Mouse (Mus musculus) forebrain, embryonic 11.5 days (tissue): ENCODE data around the gene Arhgef18. TPM values are rescaled to one million over a fixed set of nuclear protein-coding genes. Genes with fewer than 3 reads are reported as not detected.

Experiments used
- ATAC-seq: fragments of 200-750 bp; cut with Nextera tagmentation; replicated peaks from 2 replicates; pipeline ENCODE4 v1.8.0; 2017; ENCODE audit warnings: moderate TSS enrichment; ENCODE audit not compliant: low FRiP score
- DNase-seq: peaks from one replicate; pipeline ENCODE4 v3.0.0-alpha.2; 2017; ENCODE audit warnings: low spot score
- H3K27ac ChIP-seq: fragments of 300-500 bp; sonication (generic); 2 replicates; pipeline ENCODE4 v1.5.1; 2014; ENCODE audit warnings: low read depth, low read length
- H3K27me3 ChIP-seq: fragments of 300-500 bp; sonication (generic); 2 replicates; pipeline ENCODE4 v1.6.1; 2014; ENCODE audit warnings: mild to moderate bottlenecking, low read length, mixed read lengths; ENCODE audit not compliant: control insufficient read depth, insufficient read depth
- H3K36me3 ChIP-seq: fragments of 300-500 bp; sonication (generic); 2 replicates; pipeline ENCODE4 v1.6.1; 2014; ENCODE audit warnings: mild to moderate bottlenecking, low read length, moderate library complexity, mixed read lengths; ENCODE audit not compliant: control insufficient read depth, insufficient read depth
- H3K4me1 ChIP-seq: fragments of 300-500 bp; sonication (generic); replicated peaks from 2 replicates; pipeline ENCODE4 v1.6.1; 2014; ENCODE audit warnings: low read length, mixed read lengths; ENCODE audit not compliant: control insufficient read depth, insufficient read depth
- H3K4me2 ChIP-seq: fragments of 300-500 bp; sonication (generic); 2 replicates; pipeline ENCODE4 v1.6.1; 2014; ENCODE audit warnings: low read depth, mild to moderate bottlenecking, low read length, moderate library complexity, mixed read lengths; ENCODE audit not compliant: severe bottlenecking
- H3K4me3 ChIP-seq: fragments of 300-500 bp; sonication (generic); 2 replicates; pipeline ENCODE4 v1.5.1; 2014; ENCODE audit warnings: low read depth, low read length
- H3K9ac ChIP-seq: fragments of 300-500 bp; sonication (generic); 2 replicates; pipeline ENCODE4 v1.6.1; 2014; ENCODE audit warnings: low read length
- H3K9me3 ChIP-seq: fragments of 300-500 bp; sonication (generic); 2 replicates; pipeline ENCODE4 v1.6.1; 2016; ENCODE audit warnings: low read length, mixed read lengths; ENCODE audit not compliant: control insufficient read depth
- WGBS: fragments of 180-500 bp; shearing (Covaris S2); extraction: QIAGEN DNeasy Blood & Tissue Kit; methylation state at CpG from one replicate; pipeline ENCODE4 v1.1.7; 2014; 5-methylcytosine and 5-hydroxymethylcytosine counted together
- polyA plus RNA-seq: library from polyadenylated mRNA; unstranded; fragments of >200 nt; fragmentation: Nextera tagmentation; extraction: Ambion mirVana; gene quantifications from 2 replicates; pipeline ENCODE4 v1.2.1, GENCODE M21; 2014

Arhgef18 gene
- polyA plus RNA-seq, 1 experiment from 2014 or later, result 12.3 TPM

GRCm38 (mm10) chr8:3420105-3420706, 27.4 kb downstream of the Arhgef18 start:
- Histone ChIP-seq H3K36me3 (no peaks in the 10 kb centered on the region), H3K4me3 (no peak overlapping the region), H3K9me3 (no peaks in the 10 kb centered on the region), H3K9ac (no peak overlapping the region), H3K4me1 (peaks cover 15% of the 10 kb centered on the region; the same call in 1 of the 2 replicates), H3K27ac (no peak overlapping the region), H3K4me2 (no peak overlapping the region), H3K27me3 (no peaks in the 10 kb centered on the region)
- WGBS, result 84% methylated on average over 10 of the region's 10 CpGs
- ATAC-seq (no peak), DNase-seq (no peak)

DNA sequence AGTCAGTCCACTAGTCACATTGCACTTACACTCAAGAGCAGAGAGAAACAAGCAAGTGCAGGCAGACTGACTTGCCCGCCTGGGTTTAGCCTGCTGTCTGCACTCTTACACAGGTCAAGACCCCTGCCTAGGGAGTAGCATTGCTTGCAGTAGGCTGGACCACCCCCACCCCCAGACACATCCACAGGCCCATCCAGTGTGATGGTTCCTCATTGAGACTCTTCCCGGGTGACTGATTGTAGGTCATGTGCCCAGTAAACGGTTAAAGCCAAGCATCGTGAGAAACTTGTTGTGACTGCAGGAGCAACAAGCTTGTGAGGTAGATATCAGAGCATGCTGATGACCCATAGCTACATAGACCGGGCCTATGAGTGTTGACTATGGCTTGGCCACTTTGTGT, 28.7 kb downstream of the Arhgef18 start:
- DNase-seq, result no peak
- H3K4me3 ChIP-seq, result no peak overlapping the region
- H3K4me2 ChIP-seq, result no peak overlapping the region
- H3K9me3 ChIP-seq, result no peaks in the 10 kb centered on the region
- no peaks in the 10 kb centered on the region for H3K36me3 ChIP-seq
- H3K9ac ChIP-seq, result no peak overlapping the region
- 92% methylated on average over 5 of the region's 5 CpGs for WGBS
- H3K27ac ChIP-seq, result no peak overlapping the region
- H3K27me3 ChIP-seq, result no peaks in the 10 kb centered on the region
- peaks cover 14% of the 10 kb centered on the region; the same call in 1 of the 2 replicates for H3K4me1 ChIP-seq
- ATAC-seq, result no peak

DNA sequence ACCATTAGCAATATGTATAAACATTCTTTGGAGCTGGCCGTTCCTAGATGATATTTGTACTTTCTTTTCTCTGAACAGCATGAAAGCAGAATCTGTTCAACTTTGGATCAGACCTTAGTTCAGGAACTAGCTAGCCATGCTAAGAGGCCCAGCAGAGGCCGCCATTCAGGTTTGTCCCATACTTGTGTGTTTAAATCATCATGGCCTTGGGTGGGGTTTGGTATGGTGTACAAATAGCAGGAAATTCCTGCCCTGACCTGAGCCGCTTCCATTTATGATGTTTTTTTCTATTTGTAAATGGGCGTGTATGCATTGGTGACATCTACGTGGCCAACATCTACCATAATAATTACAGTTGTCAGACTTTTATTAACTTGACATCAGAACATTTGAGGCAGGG, 32.4 kb downstream of the Arhgef18 start:
- 97% methylated on average over 5 of the region's 5 CpGs for WGBS
- H3K4me2 ChIP-seq, result no peak overlapping the region
- DNase-seq, result no peak

GRCm38 (mm10) chr8:3426211-3426610, 33.4 kb downstream of the Arhgef18 start:
- no peaks in the 10 kb centered on the region for H3K27me3 ChIP-seq
- no peaks in the 10 kb centered on the region for H3K9me3 ChIP-seq
- H3K4me1 ChIP-seq, result no peaks in the 10 kb centered on the region
- ATAC-seq (no peak), DNase-seq (no peak)
- WGBS, result 85% methylated on average over 3 of the region's 3 CpGs
- H3K36me3 ChIP-seq, result no peaks in the 10 kb centered on the region; the same call in 1 of the 2 replicates
- no peak overlapping the region for H3K4me3 ChIP-seq
- H3K9ac ChIP-seq, result no peak overlapping the region
- no peak overlapping the region for H3K27ac ChIP-seq
- no peak overlapping the region for H3K4me2 ChIP-seq

More for the DNA sequence above, 32.4 kb downstream of the Arhgef18 start:
- no peaks in the 10 kb centered on the region for H3K27me3 ChIP-seq
- no peaks in the 10 kb centered on the region for H3K4me1 ChIP-seq
- H3K9me3 ChIP-seq, result no peaks in the 10 kb centered on the region
- no peak overlapping the region for H3K27ac ChIP-seq
- H3K36me3 ChIP-seq, result no peaks in the 10 kb centered on the region; the same call in 1 of the 2 replicates
- no peak overlapping the region for H3K9ac ChIP-seq
- H3K4me3 ChIP-seq, result no peak overlapping the region
- no peak for ATAC-seq

DNA sequence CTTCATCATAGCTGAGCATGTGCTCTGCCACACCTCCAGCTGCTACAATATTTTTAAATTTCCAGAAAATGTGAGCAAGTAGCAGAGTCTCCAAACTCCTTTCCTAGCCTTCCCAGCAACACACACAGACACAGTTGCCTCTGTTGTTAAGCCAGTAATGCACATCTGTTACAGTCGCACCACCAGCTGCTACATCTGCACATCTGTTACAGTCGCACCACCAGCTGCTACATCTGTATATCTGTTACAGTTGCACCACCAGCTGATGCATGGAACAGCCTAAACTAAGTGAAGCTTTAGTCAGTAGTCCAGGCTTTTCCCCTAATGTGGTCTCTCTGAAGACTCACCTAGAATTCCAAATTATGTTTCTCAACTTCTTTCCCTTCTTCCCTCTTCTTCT, 35.6 kb downstream of the Arhgef18 start:
- H3K27me3 ChIP-seq, result no peaks in the 10 kb centered on the region
- no peak overlapping the region for H3K27ac ChIP-seq
- no peak overlapping the region for H3K9ac ChIP-seq
- H3K36me3 ChIP-seq, result no peaks in the 10 kb centered on the region; the same call in 1 of the 2 replicates
- DNase-seq (no peak), ATAC-seq (no peak)
- no peaks in the 10 kb centered on the region for H3K4me1 ChIP-seq
- no peak overlapping the region for H3K4me3 ChIP-seq
- no peaks in the 10 kb centered on the region for H3K9me3 ChIP-seq
- H3K4me2 ChIP-seq, result no peak overlapping the region
- WGBS, result 96% methylated on average over 2 of the region's 2 CpGs

GRCm38 (mm10) chr8:3429966-3430365, 37.2 kb downstream of the Arhgef18 start:
- Histone ChIP-seq H3K4me2 (no peak overlapping the region), H3K36me3 (no peaks in the 10 kb centered on the region; the same call in 1 of the 2 replicates), H3K9me3 (no peaks in the 10 kb centered on the region), H3K4me3 (no peak overlapping the region), H3K27me3 (no peaks in the 10 kb centered on the region), H3K9ac (no peak overlapping the region), H3K27ac (no peak overlapping the region), H3K4me1 (no peaks in the 10 kb centered on the region)
- WGBS, result 83% methylated on average over 2 of the region's 2 CpGs
- DNase-seq (no peak), ATAC-seq (no peak)

DNA sequence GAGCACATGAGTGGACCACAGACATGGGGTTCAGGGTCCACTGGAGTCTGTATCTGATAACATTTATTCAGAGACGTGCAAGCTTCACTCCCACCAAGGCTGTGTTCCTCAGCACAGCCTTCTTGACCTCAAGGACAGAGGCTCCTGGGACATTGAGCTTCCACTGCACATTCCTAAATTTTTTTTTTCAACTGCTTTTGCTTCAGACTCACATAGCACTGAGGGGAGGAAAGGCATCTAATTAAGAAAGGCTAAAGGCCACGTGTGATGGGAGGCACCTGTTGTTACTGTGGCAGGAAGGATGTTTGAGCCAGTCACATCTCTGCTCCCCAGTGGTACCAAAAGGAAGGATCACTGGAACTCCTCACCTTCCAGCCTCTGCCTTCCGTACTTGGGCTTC, 38.3 kb downstream of the Arhgef18 start:
- Histone ChIP-seq H3K9ac (no peak overlapping the region), H3K4me1 (no peaks in the 10 kb centered on the region), H3K36me3 (no peaks in the 10 kb centered on the region; the same call in 1 of the 2 replicates), H3K9me3 (no peaks in the 10 kb centered on the region), H3K4me2 (no peak overlapping the region), H3K27me3 (no peaks in the 10 kb centered on the region), H3K27ac (no peak overlapping the region), H3K4me3 (no peak overlapping the region)
- DNase-seq, result no peak
- ATAC-seq, result no peak
- 83% methylated on average over 3 of the region's 3 CpGs for WGBS

DNA sequence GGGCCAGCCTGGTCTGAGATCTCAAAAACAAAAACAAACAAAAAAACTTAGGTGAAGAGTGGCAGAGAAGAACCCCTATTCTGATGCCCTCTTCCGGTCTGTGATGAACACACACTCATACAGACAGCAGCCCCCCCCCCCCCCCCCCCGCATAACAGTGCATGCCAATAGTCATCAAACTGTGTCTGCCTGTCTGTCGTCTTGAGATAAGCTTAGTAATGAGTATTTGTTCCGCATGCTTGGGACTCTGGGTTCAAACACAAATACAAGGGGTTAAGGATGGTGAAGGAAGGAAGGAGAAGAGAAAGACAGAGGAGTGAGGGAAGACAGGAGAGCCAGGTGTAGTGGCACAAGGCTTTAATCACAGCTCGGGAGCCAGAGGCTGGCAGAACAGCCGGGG, 43.7 kb downstream of the Arhgef18 start:
- Histone ChIP-seq H3K27ac (no peak overlapping the region), H3K4me1 (no peaks in the 10 kb centered on the region), H3K9me3 (no peaks in the 10 kb centered on the region), H3K4me2 (no peak overlapping the region), H3K27me3 (no peaks in the 10 kb centered on the region), H3K36me3 (peaks cover 4% of the 10 kb centered on the region; the same call in 1 of the 2 replicates), H3K9ac (no peak overlapping the region), H3K4me3 (no peak overlapping the region)
- no peak for ATAC-seq
- WGBS, result 93% methylated on average over 5 of the region's 6 CpGs
- no peak for DNase-seq

GRCm38 (mm10) chr8:3439510-3439909, 46.7 kb downstream of the Arhgef18 start:
- H3K27me3 ChIP-seq, result no peaks in the 10 kb centered on the region
- no peak for DNase-seq
- ATAC-seq, result no peak

More at GRCm38 (mm10) chr8:3439510-3439909, 46.7 kb downstream of the Arhgef18 start:
- Histone ChIP-seq H3K9ac (no peak overlapping the region), H3K36me3 (peaks cover 4% of the 10 kb centered on the region; the same call in 1 of the 2 replicates), H3K4me2 (no peak overlapping the region), H3K4me3 (no peak overlapping the region), H3K4me1 (no peaks in the 10 kb centered on the region), H3K27ac (no peak overlapping the region), H3K9me3 (no peaks in the 10 kb centered on the region)
- 78% methylated on average over 12 of the region's 12 CpGs for WGBS
